Mouse (Mus musculus) T-helper 17 cell (primary cell): ENCODE results near the gene Man1b1.

Experiments used
- in situ Hi-C, 2 experiments: fragments of 300-600 bp; cut with MboI, MseI; formaldehyde crosslinking; loops; 1 replicate in 1 of 2; 2 replicates in 1 of 2; pipeline ENCODE4 v1.15.1; 2025; ENCODE audit warnings: high pct_unique_total_duplicates in 2 of 2

Gene Man1b1

GRCm38 (mm10) chr2:25363478-25364178, 31.5 kb downstream of the Man1b1 start:
- in situ Hi-C loops = loop anchor here in 1 of 2 experiments (5.0 kb wide), 1 partner anchor 1659 kb away; no protein-coding TSS in a partner anchor

DNA sequence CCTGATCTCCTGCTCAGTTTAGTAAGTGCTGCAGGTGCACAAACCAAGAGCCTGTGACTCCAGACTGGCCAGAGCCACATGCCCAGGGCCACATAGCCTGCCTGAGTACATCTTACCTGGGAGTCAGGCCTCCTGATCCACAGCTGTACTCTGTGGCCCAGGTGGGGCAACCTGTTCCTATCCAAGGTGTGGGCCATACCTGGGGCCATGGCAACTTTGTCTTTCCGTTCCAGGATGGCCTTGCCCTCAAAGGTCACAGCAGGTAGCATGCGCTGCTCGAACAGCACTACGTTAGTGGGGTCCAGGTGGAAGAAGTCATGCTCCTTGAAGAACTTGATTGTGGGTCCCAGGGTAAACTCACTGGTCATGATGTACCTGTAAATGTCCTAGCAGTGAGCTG, 32.2 kb downstream of the Man1b1 start:
- in situ Hi-C loops = loop anchor here in 1 of 2 experiments (5.0 kb wide), 1 partner anchor 1658 kb away; no protein-coding TSS in a partner anchor

DNA sequence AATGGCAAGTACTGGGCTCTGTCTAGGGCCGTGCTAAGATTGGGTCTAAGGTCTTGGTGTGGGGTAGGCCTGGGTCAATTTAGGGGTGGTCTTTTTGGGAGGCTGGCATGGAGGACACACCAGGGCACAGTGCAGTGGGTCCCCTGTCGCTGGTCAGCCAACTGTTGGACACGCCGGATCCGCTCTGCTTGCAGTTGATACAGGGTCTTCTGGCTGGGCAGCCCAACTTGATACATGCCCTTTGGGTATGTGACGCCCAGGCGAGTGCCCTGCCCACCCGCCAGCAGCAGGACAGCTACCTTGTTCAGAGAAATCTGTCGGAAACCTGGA, 32.6 kb downstream of the Man1b1 start:
- in situ Hi-C loops = loop anchor here in 1 of 2 experiments (5.0 kb wide), 1 partner anchor 1658 kb away; no protein-coding TSS in a partner anchor

- in situ Hi-C loops = no loop called here
These were observed 33.1 kb downstream of the Man1b1 start, which contains the start of gene Uap1l1 for GRCm38 (mm10) chr2:25365091-25365761. Gene Uap1l1, minus strand, starts transcription at chr2:25365682.

GRCm38 (mm10) chr2:25369996-25370395, 37.9 kb downstream of the Man1b1 start:
- in situ Hi-C loops = no loop called here

DNA sequence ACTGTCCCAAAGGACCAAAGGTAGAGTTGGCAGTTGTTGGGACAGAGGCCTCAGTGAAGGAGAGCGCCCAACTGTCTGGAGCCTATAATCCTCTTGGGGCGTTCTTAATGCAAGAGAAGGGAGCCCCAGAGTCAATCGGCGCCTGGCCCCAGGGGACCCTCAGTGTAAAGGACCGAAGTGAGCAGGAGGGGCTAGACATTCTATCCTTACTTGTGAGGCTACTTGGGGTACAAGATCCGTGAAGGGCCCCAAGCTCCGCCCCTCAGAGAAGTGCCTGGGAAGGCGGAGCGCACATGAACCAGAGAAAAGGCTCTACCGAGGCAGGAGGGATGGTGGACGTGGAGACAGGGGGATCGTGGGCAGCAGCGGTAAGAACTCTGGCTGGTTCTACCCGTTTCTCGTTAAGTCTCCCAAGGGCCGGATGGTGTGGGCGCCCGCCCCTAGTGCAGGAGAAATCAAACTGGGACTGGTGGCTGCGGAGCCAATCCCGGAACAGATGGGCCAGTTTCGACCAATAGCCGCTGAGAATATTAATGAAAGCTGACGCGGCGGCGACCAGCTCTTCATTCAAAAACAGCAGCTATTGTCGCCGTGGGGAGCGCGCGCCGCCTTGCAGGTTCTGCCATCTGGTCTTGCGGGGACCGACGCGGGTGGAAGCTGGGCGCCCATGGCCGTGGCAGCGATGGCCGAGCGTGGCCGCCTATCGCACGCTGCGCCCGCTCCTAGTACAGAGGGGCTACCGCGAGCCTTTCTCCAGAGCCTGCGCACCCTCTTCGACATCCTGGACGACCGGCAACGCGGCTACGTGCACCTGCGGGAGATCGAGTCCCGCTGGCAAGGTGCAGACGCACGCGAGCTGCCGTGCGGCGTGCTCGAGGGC, 39.9 kb downstream of the Man1b1 start, which contains the start of gene Sapcd2:
Sapcd2 (plus strand) TSS at position 558 of the 880 bp plus-strand sequence.
- in situ Hi-C loops = no loop called here

GRCm38 (mm10) chr2:25372644-25373391, 40.7 kb downstream of the Man1b1 start:
- in situ Hi-C loops = no loop called here

DNA sequence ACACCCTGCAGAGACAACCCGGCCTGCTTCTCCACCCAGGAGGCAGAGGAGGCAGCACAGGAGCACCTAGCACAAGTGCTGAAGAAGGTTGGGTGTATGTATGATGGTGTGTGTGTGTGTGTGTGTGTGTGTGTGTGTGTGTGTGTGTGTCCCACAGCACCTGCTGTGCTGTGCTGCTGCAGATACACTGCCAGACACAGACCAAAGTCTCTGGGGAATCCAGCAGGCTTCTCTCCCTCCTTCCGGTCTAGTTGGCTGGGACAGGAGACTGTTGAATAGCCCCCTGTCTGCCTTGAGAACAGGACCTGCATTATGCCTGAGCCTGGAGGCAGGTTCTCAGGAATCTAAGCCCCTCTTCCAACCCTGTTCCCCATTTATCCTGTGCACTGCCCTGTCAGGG, 41.3 kb downstream of the Man1b1 start:
- in situ Hi-C loops = no loop called here

- in situ Hi-C loops = no loop called here
These were observed 44.5 kb downstream of the Man1b1 start for GRCm38 (mm10) chr2:25376589-25376988.

DNA sequence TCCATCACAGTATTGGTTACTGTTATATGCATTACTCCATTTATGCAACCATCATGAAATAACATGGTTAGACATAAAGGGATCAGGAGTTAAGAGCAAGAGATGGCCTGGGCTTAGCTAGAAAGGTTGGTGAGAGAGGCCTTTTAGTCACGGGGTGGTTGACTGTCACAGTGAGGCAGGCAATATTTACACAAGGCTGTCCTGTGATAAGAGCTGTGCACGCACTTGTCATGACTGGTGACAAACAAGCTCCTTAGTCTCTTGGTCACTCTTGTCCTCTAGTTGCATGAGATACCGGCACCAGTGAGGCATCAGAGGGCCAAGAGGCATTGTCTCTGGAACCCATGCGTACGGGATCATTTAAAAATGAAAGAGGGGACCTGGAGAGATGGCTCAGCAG, 52.4 kb downstream of the Man1b1 start:
- in situ Hi-C loops = no loop called here

DNA sequence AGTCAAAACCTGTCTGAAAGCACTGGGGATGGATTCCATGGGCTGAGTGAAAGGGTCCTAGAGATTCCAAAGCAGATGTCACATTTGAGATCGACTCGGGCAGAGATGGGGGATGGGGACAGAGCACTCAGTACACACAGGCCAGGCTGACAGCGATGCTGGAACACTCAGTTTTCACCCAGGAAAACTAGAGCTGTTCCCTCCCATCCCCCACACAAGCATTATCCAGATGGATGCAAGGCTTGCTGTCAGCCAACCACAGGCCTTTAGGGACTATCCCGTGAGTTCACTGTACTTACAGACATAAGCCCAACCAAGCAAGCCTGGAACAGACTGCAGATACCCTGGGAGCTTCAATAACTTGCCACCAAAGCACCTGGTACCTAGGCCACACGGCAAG, 59.1 kb downstream of the Man1b1 start:
- in situ Hi-C loops = no loop called here

GRCm38 (mm10) chr2:25394281-25395221, 62.4 kb downstream of the Man1b1 start:
- in situ Hi-C loops = no loop called here

DNA sequence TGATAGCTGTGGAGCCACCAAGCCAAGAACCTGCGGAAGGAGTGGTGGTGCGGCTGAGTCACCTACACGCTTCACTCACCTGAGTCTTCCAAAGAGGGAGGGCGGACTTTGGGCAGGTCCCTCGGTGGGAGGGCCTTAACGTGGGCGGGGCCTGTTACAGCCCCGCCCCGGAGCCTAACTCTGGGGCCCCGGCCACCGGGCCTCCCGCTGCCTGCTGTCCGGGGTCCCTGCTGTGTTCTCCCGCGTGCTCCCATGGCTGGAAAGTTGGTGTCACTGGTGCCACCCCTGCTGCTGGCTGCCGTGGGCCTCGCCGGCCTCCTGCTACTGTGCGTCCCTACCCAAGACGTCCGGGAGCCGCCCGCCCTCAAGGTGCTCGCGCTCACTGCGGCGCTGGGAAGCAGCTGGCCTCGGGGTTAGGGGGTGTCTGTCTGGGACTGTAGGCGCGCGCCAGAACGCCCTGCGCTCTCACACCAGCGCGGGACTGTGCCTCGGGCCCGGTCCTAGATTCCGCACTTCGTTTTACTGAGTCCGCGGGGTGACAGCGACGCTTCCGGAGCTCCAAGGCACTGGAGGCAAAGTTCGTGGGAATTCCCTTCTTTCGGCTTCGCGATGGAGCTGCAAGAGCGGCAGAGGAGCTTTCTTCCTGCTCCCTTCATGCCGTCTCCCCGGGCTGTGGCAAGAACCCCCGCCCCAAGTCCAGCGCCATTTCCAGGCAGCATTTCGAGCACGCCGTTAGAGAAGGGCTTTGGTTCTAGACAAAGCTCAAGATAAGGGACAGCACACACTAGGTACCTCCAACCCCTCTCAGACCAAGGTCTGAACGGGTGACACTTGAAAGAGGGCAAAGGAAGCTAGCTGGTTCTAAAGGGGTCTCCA, 63.8 kb downstream of the Man1b1 start, which contains the start of gene Entpd2:
Entpd2 (plus strand) TSS at position 154 of the 876 bp plus-strand sequence.
- in situ Hi-C loops = no loop called here

- in situ Hi-C loops = no loop called here
These were observed 64.5 kb downstream of the Man1b1 start for GRCm38 (mm10) chr2:25396597-25396983.

- in situ Hi-C loops = no loop called here
These were observed 64.9 kb downstream of the Man1b1 start for GRCm38 (mm10) chr2:25397010-25397409.

DNA sequence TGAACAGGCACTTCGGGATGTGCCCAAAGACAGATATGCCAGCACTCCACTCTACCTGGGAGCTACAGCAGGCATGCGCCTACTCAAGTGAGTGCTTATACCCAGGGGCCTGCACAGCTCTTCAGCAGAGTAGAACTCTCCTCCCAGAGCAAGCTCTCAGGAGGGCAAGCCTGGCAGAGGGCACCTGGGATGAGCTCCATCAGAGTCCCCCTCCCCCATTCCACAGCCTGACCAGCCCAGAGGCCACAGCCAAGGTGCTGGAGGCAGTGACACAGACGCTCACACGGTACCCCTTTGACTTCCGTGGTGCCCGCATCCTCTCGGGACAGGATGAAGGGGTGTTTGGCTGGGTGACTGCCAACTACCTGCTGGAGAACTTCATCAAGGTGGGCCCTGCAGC, 65.9 kb downstream of the Man1b1 start:
- in situ Hi-C loops = no loop called here

GRCm38 (mm10) chr2:25399051-25399450, 66.9 kb downstream of the Man1b1 start, which contains the start of gene Npdc1:
Gene Npdc1, plus strand, starts transcription at chr2:25399351.
- in situ Hi-C loops = no loop called here

- in situ Hi-C loops = no loop called here
These were observed 68.2 kb downstream of the Man1b1 start for GRCm38 (mm10) chr2:25400291-25400690.

- in situ Hi-C loops = no loop called here
These were observed 68.6 kb downstream of the Man1b1 start for GRCm38 (mm10) chr2:25400764-25401163.
